Mouse (Mus musculus): Measurements from ENCODE around the gene 1700030J22Rik.

DNA sequence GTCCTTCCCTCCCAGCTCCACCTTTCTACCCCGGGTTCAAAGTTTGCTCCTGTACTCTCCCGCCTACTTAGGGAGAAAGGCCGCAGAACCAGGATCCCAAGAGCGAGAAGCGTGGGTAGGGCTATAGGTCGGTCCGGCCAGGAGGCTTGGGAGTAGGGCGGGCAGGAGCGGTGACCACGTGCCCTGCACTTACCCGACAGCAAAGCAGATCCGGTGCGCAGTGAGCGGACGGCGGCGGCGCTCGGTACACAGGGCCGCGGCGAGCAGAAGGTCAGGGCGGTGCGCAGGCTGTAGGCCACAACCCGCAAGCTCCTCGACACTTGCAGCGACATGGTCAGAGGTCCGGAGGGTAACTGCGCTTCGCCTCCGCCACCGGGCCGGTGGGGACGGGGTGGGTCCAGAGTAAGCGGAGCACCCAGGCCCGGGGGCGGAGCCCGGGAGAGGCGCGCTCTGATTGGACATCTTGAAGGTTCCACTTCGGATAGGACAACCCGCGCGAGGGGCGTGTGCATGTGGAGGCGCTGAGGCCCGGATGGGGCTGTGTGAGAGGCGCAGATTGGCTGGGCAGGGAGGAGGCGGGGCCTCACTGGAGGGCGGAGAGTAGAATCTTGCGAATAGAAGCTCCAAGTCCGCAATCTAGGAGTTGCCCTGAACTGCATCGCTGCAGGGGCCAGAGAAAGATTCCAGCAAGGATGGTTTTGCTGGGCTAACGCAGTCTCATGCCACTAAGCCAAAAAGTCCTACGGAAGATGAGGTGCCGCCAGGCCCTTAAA lies 14.5 kb upstream of the 1700030J22Rik start, which contains the start of gene Gcsh:
- TF ChIP-seq CTCF (IDR thresholded peaks at IDR 0.05; ENCODE audit: low read depth, low read length) = no peak
- no peak for TF ChIP-seq EP300 (IDR thresholded peaks at IDR 0.05; ENCODE audit: insufficient read depth, low read depth, low read length)
- peak; percentile 86 for TF ChIP-seq POLR2A (IDR thresholded peaks at IDR 0.05; ENCODE audit: insufficient read depth, low read length)

Measured in ES-Bruce4 (cell line).